Mouse (Mus musculus): ENCODE results near the gene Olfr963. TPM values are rescaled to one million over a fixed set of nuclear protein-coding genes. Genes with fewer than 3 reads are reported as not detected.

The Olfr963 gene
- total RNA-seq, 2 experiments from 2014 or later = not detected

Other genes starting within 250 kb of the Olfr963 start
- not detected in 2 replicates for gene Olfr952, start 240.1 kb upstream of the Olfr963 start, total RNA-seq (2015; ENCODE audit: low replicate concordance)
- not detected in 2 replicates for gene Olfr952, start 240.1 kb upstream of the Olfr963 start, total RNA-seq (2017; ENCODE audit: low replicate concordance)
- not detected in 2 replicates for gene Olfr954, start 210.5 kb upstream of the Olfr963 start, total RNA-seq (2015; ENCODE audit: low replicate concordance)
- gene Olfr954, start 210.5 kb upstream of the Olfr963 start, total RNA-seq (2017; ENCODE audit: low replicate concordance) = not detected in 2 replicates
- not detected in 2 replicates for gene Olfr955, start 195.3 kb upstream of the Olfr963 start, total RNA-seq (2015; ENCODE audit: low replicate concordance)
- gene Olfr955, start 195.3 kb upstream of the Olfr963 start, total RNA-seq (2017; ENCODE audit: low replicate concordance) = not detected in 2 replicates
- not detected in 2 replicates for gene Olfr44, start 173.2 kb upstream of the Olfr963 start, total RNA-seq (2015; ENCODE audit: low replicate concordance)
- gene Olfr44, start 173.2 kb upstream of the Olfr963 start, total RNA-seq (2017; ENCODE audit: low replicate concordance) = not detected in 2 replicates
- gene Olfr957, start 151.4 kb upstream of the Olfr963 start, total RNA-seq (2015; ENCODE audit: low replicate concordance) = not detected in 2 replicates
- not detected in 2 replicates for gene Olfr957, start 151.4 kb upstream of the Olfr963 start, total RNA-seq (2017; ENCODE audit: low replicate concordance)
- gene Olfr958, start 113.2 kb upstream of the Olfr963 start, total RNA-seq (2015; ENCODE audit: low replicate concordance) = not detected in 2 replicates
- not detected in 2 replicates for gene Olfr958, start 113.2 kb upstream of the Olfr963 start, total RNA-seq (2017; ENCODE audit: low replicate concordance)
- not detected in 2 replicates for gene Olfr959, start 91.6 kb upstream of the Olfr963 start, total RNA-seq (2015; ENCODE audit: low replicate concordance)
- gene Olfr959, start 91.6 kb upstream of the Olfr963 start, total RNA-seq (2017; ENCODE audit: low replicate concordance) = not detected in 2 replicates
- gene AW551984, start 62.8 kb upstream of the Olfr963 start, total RNA-seq (2015; ENCODE audit: low replicate concordance) = not detected in 2 replicates
- gene AW551984, start 62.8 kb upstream of the Olfr963 start, total RNA-seq (2017; ENCODE audit: low replicate concordance) = not detected in 2 replicates
- not detected in 2 replicates for gene Olfr148, start 56.5 kb upstream of the Olfr963 start, total RNA-seq (2015; ENCODE audit: low replicate concordance)
- gene Olfr148, start 56.5 kb upstream of the Olfr963 start, total RNA-seq (2017; ENCODE audit: low replicate concordance) = not detected in 2 replicates
- not detected in 2 replicates for gene Olfr960, start 45.8 kb upstream of the Olfr963 start, total RNA-seq (2015; ENCODE audit: low replicate concordance)
- not detected in 2 replicates for gene Olfr960, start 45.8 kb upstream of the Olfr963 start, total RNA-seq (2017; ENCODE audit: low replicate concordance)
- not detected in 2 replicates for gene Olfr961, start 22.1 kb upstream of the Olfr963 start, total RNA-seq (2015; ENCODE audit: low replicate concordance)
- not detected in 2 replicates for gene Olfr961, start 22.1 kb upstream of the Olfr963 start, total RNA-seq (2017; ENCODE audit: low replicate concordance)
- gene Olfr149, start 39.9 kb downstream of the Olfr963 start, total RNA-seq (2015; ENCODE audit: low replicate concordance) = not detected in 2 replicates
- not detected in 2 replicates for gene Olfr149, start 39.9 kb downstream of the Olfr963 start, total RNA-seq (2017; ENCODE audit: low replicate concordance)
- not detected in 2 replicates for gene Olfr965, start 44.1 kb downstream of the Olfr963 start, total RNA-seq (2015; ENCODE audit: low replicate concordance)
- not detected in 2 replicates for gene Olfr965, start 44.1 kb downstream of the Olfr963 start, total RNA-seq (2017; ENCODE audit: low replicate concordance)
- gene Olfr150, start 63.8 kb downstream of the Olfr963 start, total RNA-seq (2015; ENCODE audit: low replicate concordance) = not detected in 2 replicates
- not detected in 2 replicates for gene Olfr150, start 63.8 kb downstream of the Olfr963 start, total RNA-seq (2017; ENCODE audit: low replicate concordance)
- not detected in 2 replicates for gene Olfr967, start 79.0 kb downstream of the Olfr963 start, total RNA-seq (2015; ENCODE audit: low replicate concordance)
- gene Olfr967, start 79.0 kb downstream of the Olfr963 start, total RNA-seq (2017; ENCODE audit: low replicate concordance) = not detected in 2 replicates
- not detected in 2 replicates for gene Olfr968, start 116.0 kb downstream of the Olfr963 start, total RNA-seq (2015; ENCODE audit: low replicate concordance)
- gene Olfr968, start 116.0 kb downstream of the Olfr963 start, total RNA-seq (2017; ENCODE audit: low replicate concordance) = not detected in 2 replicates
- not detected in 2 replicates for gene Olfr969, start 123.7 kb downstream of the Olfr963 start, total RNA-seq (2015; ENCODE audit: low replicate concordance)
- gene Olfr969, start 123.7 kb downstream of the Olfr963 start, total RNA-seq (2017; ENCODE audit: low replicate concordance) = not detected in 2 replicates
- gene Olfr970, start 141.7 kb downstream of the Olfr963 start, total RNA-seq (2015; ENCODE audit: low replicate concordance) = not detected in 2 replicates
- gene Olfr970, start 141.7 kb downstream of the Olfr963 start, total RNA-seq (2017; ENCODE audit: low replicate concordance) = not detected in 2 replicates
- gene Olfr971, start 169.7 kb downstream of the Olfr963 start, total RNA-seq (2015; ENCODE audit: low replicate concordance) = not detected in 2 replicates
- gene Olfr971, start 169.7 kb downstream of the Olfr963 start, total RNA-seq (2017; ENCODE audit: low replicate concordance) = not detected in 2 replicates
- not detected in 2 replicates for gene Olfr972, start 199.2 kb downstream of the Olfr963 start, total RNA-seq (2015; ENCODE audit: low replicate concordance)
- not detected in 2 replicates for gene Olfr972, start 199.2 kb downstream of the Olfr963 start, total RNA-seq (2017; ENCODE audit: low replicate concordance)
- gene Olfr229, start 240.1 kb downstream of the Olfr963 start, total RNA-seq (2015; ENCODE audit: low replicate concordance) = not detected in 2 replicates
- gene Olfr229, start 240.1 kb downstream of the Olfr963 start, total RNA-seq (2017; ENCODE audit: low replicate concordance) = not detected in 2 replicates